ENCODE assay signal across 13 mouse cellular contexts in the genomic region with DNA sequence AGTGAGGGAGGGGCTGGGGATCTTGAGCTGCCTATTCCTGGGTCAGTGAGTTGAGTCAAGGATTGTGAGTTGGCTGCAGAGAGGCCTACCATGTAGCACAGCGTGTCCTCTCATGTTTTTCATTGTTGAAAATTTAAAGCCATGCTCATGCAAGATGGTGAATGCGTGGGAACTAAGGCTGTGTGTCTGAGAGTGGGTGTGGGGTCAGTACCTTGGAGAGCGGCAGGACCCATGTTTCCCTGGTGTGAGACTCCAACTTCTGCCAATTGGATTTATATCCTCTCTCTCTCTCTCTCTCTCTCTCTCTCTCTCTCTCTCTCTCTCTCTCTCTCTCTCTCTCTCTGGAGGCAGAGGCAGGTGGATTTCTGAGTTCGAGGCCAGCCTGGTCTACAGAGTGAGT.
"Had no signal": no experiment of that assay in that cellular context is flagged by ENCODE, and none has a peak within 500 bp of the region (broad histone marks: within the 10 kb centered on the region; RNA-seq: fewer than 3 reads in every experiment).

No protein-coding gene starts in this region.

- ATAC-seq: liver, postnatal 0 days; lung, postnatal 0 days had no signal

- H3K27me3 ChIP-seq: limb, embryonic 12.5 days; liver, embryonic 13.5 days; midbrain, embryonic 12.5 days; neural tube, embryonic 15.5 days had no signal

- H3K4me1 ChIP-seq: limb, embryonic 12.5 days; midbrain, embryonic 12.5 days; neural tube, embryonic 15.5 days had no signal

- H3K27ac ChIP-seq: left cerebral cortex, adult 2 months; limb, embryonic 12.5 days; liver, embryonic 13.5 days; midbrain, embryonic 12.5 days; neural tube, embryonic 15.5 days had no signal

- H3K9me3 ChIP-seq: liver, embryonic 13.5 days; neural tube, embryonic 15.5 days had no signal

- DNase-seq: kidney, adult 11 months; kidney, postnatal 14 days; liver; liver, embryonic 13.5 days; liver, postnatal 0 days; lung, postnatal 36 days; thymus, adult 2 months; thymus, postnatal 36 days had no signal

- H3K4me3 ChIP-seq: left cerebral cortex, adult 2 months; limb, embryonic 12.5 days; liver, embryonic 13.5 days; midbrain, embryonic 12.5 days; neural tube, embryonic 15.5 days had no signal

- H3K4me2 ChIP-seq: limb, embryonic 12.5 days; liver, embryonic 13.5 days; midbrain, embryonic 12.5 days; neural tube, embryonic 15.5 days had no signal

- H3K9ac ChIP-seq: limb, embryonic 12.5 days; liver, embryonic 13.5 days; liver, postnatal 0 days; midbrain, embryonic 12.5 days; neural tube, embryonic 15.5 days had no signal
